Mouse (Mus musculus) MEL (cell line): ENCODE results near the gene Aatf.

Source experiments
- CHD2 ChIP-seq: IDR thresholded peaks from 2 replicates; pipeline ENCODE4 v1.6.1; 2011; ENCODE audit warnings: low read length, improper control_type of control experiment
- CTCF ChIP-seq, 3 experiments: IDR thresholded peaks in 2 of 3; conservative IDR thresholded peaks in 1 of 3; 2 replicates each; pipeline ENCODE4 v1.5.1; 2011 to 2012; ENCODE audit warnings: low read length in 3 of 3, low read depth in 2 of 3, mild to moderate bottlenecking in 2 of 3, improper control_type of control experiment in 1 of 3, inconsistent platforms in 1 of 3, mixed read lengths in 1 of 3, moderate library complexity in 1 of 3; ENCODE audit not compliant: control insufficient read depth in 1 of 3, insufficient read depth in 1 of 3, poor library complexity in 1 of 3, severe bottlenecking in 1 of 3
- E2F4 ChIP-seq: IDR thresholded peaks from 2 replicates; pipeline ENCODE4 v1.6.1; 2011; ENCODE audit warnings: low read depth, low read length, improper control_type of control experiment, borderline replicate concordance
- ELF1 ChIP-seq: IDR thresholded peaks from 2 replicates; pipeline ENCODE4 v1.6.1; 2014; ENCODE audit warnings: low read depth, mild to moderate bottlenecking, inconsistent platforms, low read length, improper control_type of control experiment, moderate library complexity
- EP300 ChIP-seq, 2 experiments: IDR thresholded peaks; 2 replicates each; pipeline ENCODE4 v1.6.1; 2011; ENCODE audit warnings: improper control_type of control experiment in 2 of 2, low read length in 2 of 2, low read depth in 1 of 2, mild to moderate bottlenecking in 1 of 2
- GATA1 ChIP-seq: IDR thresholded peaks from 2 replicates; pipeline ENCODE4 v1.6.1; 2011; ENCODE audit warnings: low read depth, low read length, improper control_type of control experiment
- HCFC1 ChIP-seq: IDR thresholded peaks from 2 replicates; pipeline ENCODE4 v1.6.1; 2012; ENCODE audit warnings: low read depth, mild to moderate bottlenecking, inconsistent platforms, low read length, improper control_type of control experiment, moderate library complexity
- MAFK ChIP-seq: IDR thresholded peaks from 2 replicates; pipeline ENCODE4 v1.6.1; 2011; ENCODE audit warnings: low read depth, mild to moderate bottlenecking, low read length, improper control_type of control experiment, borderline replicate concordance
- POLR2A ChIP-seq, 2 experiments: IDR thresholded peaks; 2 replicates each; pipeline ENCODE4 v1.6.1; 2011 to 2012; ENCODE audit warnings: low read length in 2 of 2, mild to moderate bottlenecking in 2 of 2, control low read depth in 1 of 2, improper control_type of control experiment in 1 of 2, low read depth in 1 of 2, moderate library complexity in 1 of 2; ENCODE audit not compliant: control insufficient read depth in 1 of 2, insufficient read depth in 1 of 2, poor library complexity in 1 of 2
- TCF12 ChIP-seq: IDR thresholded peaks from 2 replicates; pipeline ENCODE4 v1.6.1; 2014; ENCODE audit warnings: low read depth, mild to moderate bottlenecking, inconsistent platforms, low read length, improper control_type of control experiment, moderate library complexity
- ZC3H11A ChIP-seq: IDR thresholded peaks from 2 replicates; pipeline ENCODE4 v1.6.1; 2012; ENCODE audit warnings: low read depth, mild to moderate bottlenecking, inconsistent platforms, low read length, improper control_type of control experiment
- ZMIZ1 ChIP-seq: IDR thresholded peaks from 2 replicates; pipeline ENCODE4 v1.6.1; 2012; ENCODE audit warnings: low read depth, mild to moderate bottlenecking, inconsistent platforms, low read length, improper control_type of control experiment, moderate library complexity

- no peak for TF ChIP-seq HCFC1
- TF ChIP-seq TCF12 = no peak
- TF ChIP-seq EP300 (IDR thresholded peaks at IDR 0.05; ENCODE audit: low read depth in 1 of 2, low read length in 2 of 2) = no peak
- no peak for TF ChIP-seq ZC3H11A
- no peak for TF ChIP-seq E2F4
- TF ChIP-seq CTCF (IDR thresholded peaks at IDR 0.05 in 2 of 3, conservative IDR thresholded peaks at IDR 0.05 in 1 of 3; ENCODE audit: control insufficient read depth in 1 of 3, insufficient read depth in 1 of 3, low read depth in 2 of 3, low read length in 3 of 3, poor library complexity in 1 of 3, severe bottlenecking in 1 of 3) = no peak
- TF ChIP-seq ELF1 = no peak
- no peak for TF ChIP-seq POLR2A (IDR thresholded peaks at IDR 0.05; ENCODE audit: control insufficient read depth in 1 of 2, insufficient read depth in 1 of 2, low read depth in 1 of 2, low read length in 2 of 2, poor library complexity in 1 of 2)
- TF ChIP-seq MAFK = no peak
- no peak for TF ChIP-seq GATA1
- no peak for TF ChIP-seq CHD2
- no peak for TF ChIP-seq ZMIZ1
Measured at GRCm38 (mm10) chr11:84523321-84523831, 10.1 kb upstream of the Aatf start.
